Mouse (Mus musculus) lung, embryonic 16.5 days (tissue): ENCODE data around the gene Nicn1. TPM values are rescaled to one million over a fixed set of nuclear protein-coding genes. Genes with fewer than 3 reads are reported as not detected.
"Not testable (repeated sequence)": the region's sequence is repeated elsewhere in the genome, so short reads cannot be mapped to it uniquely, and the experiment has no call there.

ENCODE experiments used
- ATAC-seq: fragments of 200-750 bp; cut with Nextera tagmentation; 2 replicates; pipeline ENCODE4 v1.8.0; 2017; ENCODE audit warnings: low read depth, mild to moderate bottlenecking, moderate library complexity
- H3K27ac ChIP-seq: fragments of 300-500 bp; sonication (generic); 2 replicates; pipeline ENCODE4 v1.5.1; 2014; ENCODE audit warnings: mild to moderate bottlenecking, control low read depth, low read length
- H3K27me3 ChIP-seq: fragments of 300-500 bp; sonication (generic); 2 replicates; pipeline ENCODE4 v1.6.1; 2014; ENCODE audit warnings: low read depth, low read length, mixed read lengths; ENCODE audit not compliant: control insufficient read depth, insufficient read depth
- H3K36me3 ChIP-seq: fragments of 300-500 bp; sonication (generic); 2 replicates; pipeline ENCODE4 v1.6.1; 2014; ENCODE audit warnings: low read length; ENCODE audit not compliant: control insufficient read depth, insufficient read depth
- H3K4me1 ChIP-seq: fragments of 300-500 bp; sonication (generic); replicated peaks from 2 replicates; pipeline ENCODE4 v1.6.1; 2014; ENCODE audit warnings: low read length, mixed read lengths; ENCODE audit not compliant: control insufficient read depth, insufficient read depth
- H3K4me2 ChIP-seq: fragments of 300-500 bp; sonication (generic); 2 replicates; pipeline ENCODE4 v1.6.1; 2014; ENCODE audit warnings: low read depth, low read length, control low read depth
- H3K4me3 ChIP-seq: fragments of 300-500 bp; sonication (generic); 2 replicates; pipeline ENCODE4 v1.5.1; 2014; ENCODE audit warnings: mild to moderate bottlenecking, low read length, control low read depth
- H3K9ac ChIP-seq: fragments of 300-500 bp; sonication (generic); 2 replicates; pipeline ENCODE4 v1.6.1; 2014; ENCODE audit warnings: low read length, control low read depth
- H3K9me3 ChIP-seq: fragments of 300-500 bp; sonication (generic); 2 replicates; pipeline ENCODE4 v1.6.1; 2016; ENCODE audit warnings: low read length; ENCODE audit not compliant: control insufficient read depth
- WGBS: fragments of 180-500 bp; shearing (Covaris S2); extraction: QIAGEN DNeasy Blood & Tissue Kit; methylation state at CpG from one replicate; pipeline ENCODE4 v1.1.7; 2014; 5-methylcytosine and 5-hydroxymethylcytosine counted together
- polyA plus RNA-seq: library from polyadenylated mRNA; unstranded; fragments of >200 nt; fragmentation: Nextera tagmentation; extraction: Ambion mirVana; gene quantifications from 2 replicates; pipeline ENCODE4 v1.2.1, GENCODE M21; 2015

Nicn1 gene
- polyA plus RNA-seq, 1 experiment from 2014 or later = 36.8 TPM

- H3K4me3 ChIP-seq = peak overlapping the region; percentile 95
- peak overlapping the region; percentile 93 for H3K9ac ChIP-seq
- H3K27me3 ChIP-seq = no peaks in the 10 kb centered on the region
- H3K9me3 ChIP-seq = no peaks in the 10 kb centered on the region
- ATAC-seq = peak; percentile 41
- peaks cover 29% of the 10 kb centered on the region for H3K4me1 ChIP-seq
- under 1% methylated on average over 55 of the region's 62 CpGs for WGBS
- H3K27ac ChIP-seq = peak overlapping the region; percentile 97
- H3K4me2 ChIP-seq = peak overlapping the region; percentile 72
- no peaks in the 10 kb centered on the region for H3K36me3 ChIP-seq
These were observed 27.0 kb upstream of the Nicn1 start for GRCm38 (mm10) chr9:108263131-108263681.

DNA sequence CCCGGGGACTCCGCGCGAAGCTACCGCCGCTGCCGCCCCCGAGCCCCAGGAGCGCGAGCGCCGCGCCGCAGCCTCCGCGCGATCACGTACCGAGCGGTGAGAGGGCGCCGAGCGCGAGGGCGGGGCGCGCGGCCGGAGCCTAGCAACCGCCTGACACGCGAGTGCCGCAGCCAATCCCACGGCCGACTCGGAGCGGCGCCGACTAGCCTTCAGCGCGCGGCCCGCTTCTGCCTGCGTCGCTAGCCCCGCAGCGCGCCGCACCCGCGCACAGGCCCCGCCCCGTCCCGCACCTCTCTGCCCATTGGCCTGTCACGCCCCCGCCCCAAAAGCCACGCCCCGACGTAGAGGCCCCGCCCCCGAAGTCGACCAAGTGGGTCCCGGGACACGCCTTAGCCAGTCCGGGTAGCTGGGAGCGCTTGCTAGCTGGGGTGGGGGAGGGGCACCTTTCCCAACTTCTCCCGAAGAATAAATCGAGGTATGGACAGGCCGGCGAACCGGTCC, 26.5 kb upstream of the Nicn1 start, which contains the start of gene Dag1:
Dag1 (minus strand) TSS at position 269 of the 501 bp plus-strand sequence.
- WGBS = under 1% methylated on average over 52 of the region's 71 CpGs
- H3K27ac ChIP-seq = peak within 1 kb of the TSS; percentile 97
- peak within 1 kb of the TSS; percentile 93 for H3K9ac ChIP-seq
- H3K4me1 ChIP-seq = peaks cover 29% of the 10 kb centered on the region
- ATAC-seq = peak; percentile 97
- no peaks in the 10 kb centered on the region for H3K36me3 ChIP-seq
- peak within 1 kb of the TSS; percentile 95 for H3K4me3 ChIP-seq
- no peaks in the 10 kb centered on the region for H3K27me3 ChIP-seq
- H3K9me3 ChIP-seq = no peaks in the 10 kb centered on the region
- peak within 1 kb of the TSS; percentile 72 for H3K4me2 ChIP-seq

DNA sequence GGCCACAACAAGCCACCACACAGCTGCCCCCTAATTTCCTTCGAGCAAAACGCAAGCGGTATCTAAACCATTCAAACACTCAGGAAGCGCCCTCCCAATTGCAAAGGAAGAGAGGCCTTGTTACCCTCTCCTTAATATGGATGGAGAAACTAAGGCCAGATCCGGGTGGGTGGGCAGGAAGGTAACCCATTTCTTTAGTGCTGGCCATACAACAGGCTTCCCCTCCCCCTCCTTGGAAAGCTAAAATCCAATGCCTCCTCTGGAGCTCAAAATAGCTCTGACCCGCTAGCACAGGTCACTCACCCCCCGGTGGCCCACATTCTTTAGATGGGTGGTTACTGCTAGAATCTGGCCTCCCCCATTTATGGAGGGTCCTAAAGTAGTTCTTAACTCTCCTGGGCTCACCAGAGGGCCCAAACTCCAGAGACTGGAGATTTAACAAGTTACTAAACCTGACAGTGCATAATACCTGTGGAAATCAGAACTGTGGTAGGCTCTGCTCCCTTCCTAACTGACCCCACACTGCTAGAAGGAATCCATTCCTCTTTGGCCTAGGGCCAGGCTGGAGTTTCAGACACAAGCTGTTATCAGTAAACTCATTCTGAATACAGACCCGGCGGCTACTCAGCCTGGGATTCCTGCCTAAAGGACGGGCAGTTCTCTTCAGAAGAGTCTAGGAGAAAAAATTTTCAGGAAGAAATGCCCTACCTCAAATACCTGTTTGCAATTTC, 25.9 kb upstream of the Nicn1 start:
- H3K4me1 ChIP-seq = peaks cover 29% of the 10 kb centered on the region
- no peaks in the 10 kb centered on the region for H3K9me3 ChIP-seq
- 6% methylated on average over 10 of the region's 10 CpGs for WGBS
- H3K27me3 ChIP-seq = no peaks in the 10 kb centered on the region
- peak overlapping the region; percentile 72 for H3K4me2 ChIP-seq
- peak overlapping the region; percentile 58 for H3K9ac ChIP-seq
- H3K4me3 ChIP-seq = peak overlapping the region; percentile 95
- H3K36me3 ChIP-seq = no peaks in the 10 kb centered on the region
- peak overlapping the region; percentile 97 for H3K27ac ChIP-seq
- peak; percentile 28 for ATAC-seq

GRCm38 (mm10) chr9:108266261-108266935, 23.8 kb upstream of the Nicn1 start:
- H3K4me2 ChIP-seq = no peak overlapping the region
- peak overlapping the region; percentile 3; the same call in 1 of the 2 replicates for H3K27ac ChIP-seq
- no peak overlapping the region for H3K4me3 ChIP-seq
- no peak overlapping the region for H3K9ac ChIP-seq
- peaks cover 30% of the 10 kb centered on the region for H3K4me1 ChIP-seq
- H3K27me3 ChIP-seq = no peaks in the 10 kb centered on the region
- WGBS = 35% methylated on average over 10 of the region's 10 CpGs
- no peak for ATAC-seq
- no peaks in the 10 kb centered on the region for H3K36me3 ChIP-seq
- H3K9me3 ChIP-seq = no peaks in the 10 kb centered on the region

DNA sequence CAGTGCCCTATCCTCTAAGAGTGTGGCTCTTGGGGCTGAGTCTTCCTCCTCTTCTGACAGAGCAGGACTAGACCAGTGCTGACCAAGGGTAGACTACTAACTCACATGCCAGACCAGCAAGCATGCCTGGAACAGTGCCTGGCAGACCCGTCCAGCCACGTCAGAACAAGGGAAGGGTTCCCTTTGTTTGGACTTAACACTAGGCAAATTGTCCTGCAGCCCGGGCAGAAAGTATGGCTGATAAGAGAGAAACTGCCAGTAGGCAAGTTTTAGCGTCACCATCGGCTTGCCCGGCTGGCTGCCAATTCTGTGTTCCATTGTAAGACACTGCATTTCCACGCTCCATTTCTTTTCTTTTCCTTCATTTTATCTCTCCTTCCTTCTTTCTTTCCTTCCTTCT, 22.5 kb upstream of the Nicn1 start:
- H3K4me3 ChIP-seq = no peak overlapping the region
- no peak overlapping the region for H3K4me2 ChIP-seq
- no peaks in the 10 kb centered on the region for H3K36me3 ChIP-seq
- no peak for ATAC-seq
- no peaks in the 10 kb centered on the region for H3K9me3 ChIP-seq
- no peaks in the 10 kb centered on the region for H3K27me3 ChIP-seq
- peaks cover 32% of the 10 kb centered on the region for H3K4me1 ChIP-seq
- no peak overlapping the region for H3K9ac ChIP-seq
- peak overlapping the region; percentile 51 for H3K27ac ChIP-seq
- WGBS = 43% methylated on average over 7 of the region's 7 CpGs

GRCm38 (mm10) chr9:108268701-108269100, 21.5 kb upstream of the Nicn1 start:
- not testable (repeated sequence) for H3K27ac ChIP-seq, H3K4me3 ChIP-seq, H3K36me3 ChIP-seq, H3K9me3 ChIP-seq, H3K9ac ChIP-seq, H3K27me3 ChIP-seq, H3K4me2 ChIP-seq, ATAC-seq
- peaks cover 38% of the 10 kb centered on the region for H3K4me1 ChIP-seq
- 75% methylated on average over 6 of the region's 7 CpGs for WGBS

GRCm38 (mm10) chr9:108271941-108272340, 18.3 kb upstream of the Nicn1 start:
- no peak overlapping the region for H3K9ac ChIP-seq
- H3K36me3 ChIP-seq = no peaks in the 10 kb centered on the region
- no peaks in the 10 kb centered on the region for H3K27me3 ChIP-seq
- WGBS = 10% methylated on average over 2 of the region's 2 CpGs
- no peak overlapping the region for H3K4me2 ChIP-seq
- H3K9me3 ChIP-seq = no peaks in the 10 kb centered on the region
- peaks cover 32% of the 10 kb centered on the region for H3K4me1 ChIP-seq
- no peak for ATAC-seq
- no peak overlapping the region for H3K4me3 ChIP-seq
- H3K27ac ChIP-seq = no peak overlapping the region; the same call in 1 of the 2 replicates

DNA sequence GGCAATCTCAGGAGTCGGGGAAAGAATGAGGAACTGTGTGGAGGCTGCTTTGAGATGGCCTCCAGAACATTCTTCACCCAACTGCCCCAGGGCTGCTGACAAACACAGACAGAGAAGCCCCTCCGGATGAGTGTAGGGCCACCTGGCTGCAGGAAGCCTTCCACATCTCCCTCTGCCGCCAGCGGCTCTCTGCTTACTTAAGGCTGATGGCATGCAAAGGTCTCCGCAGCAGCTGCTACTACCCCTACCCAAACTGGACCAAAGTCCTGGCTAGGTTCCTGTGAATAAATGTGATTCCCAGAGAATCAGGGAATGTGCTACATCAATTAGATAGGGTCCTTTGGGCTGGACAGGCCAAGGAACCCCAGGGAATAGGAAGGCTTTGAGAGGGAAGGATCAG, 17.5 kb upstream of the Nicn1 start:
- ATAC-seq = 0 out of 2 replicates have a peak, but pooled peaks have one; percentile 9
- no peak overlapping the region for H3K4me3 ChIP-seq
- no peak overlapping the region for H3K9ac ChIP-seq
- H3K9me3 ChIP-seq = no peaks in the 10 kb centered on the region
- no peak overlapping the region for H3K4me2 ChIP-seq
- no peaks in the 10 kb centered on the region for H3K36me3 ChIP-seq
- peaks cover 27% of the 10 kb centered on the region for H3K4me1 ChIP-seq
- 44% methylated on average over 5 of the region's 5 CpGs for WGBS
- no peaks in the 10 kb centered on the region for H3K27me3 ChIP-seq
- H3K27ac ChIP-seq = peak overlapping the region; percentile 70

DNA sequence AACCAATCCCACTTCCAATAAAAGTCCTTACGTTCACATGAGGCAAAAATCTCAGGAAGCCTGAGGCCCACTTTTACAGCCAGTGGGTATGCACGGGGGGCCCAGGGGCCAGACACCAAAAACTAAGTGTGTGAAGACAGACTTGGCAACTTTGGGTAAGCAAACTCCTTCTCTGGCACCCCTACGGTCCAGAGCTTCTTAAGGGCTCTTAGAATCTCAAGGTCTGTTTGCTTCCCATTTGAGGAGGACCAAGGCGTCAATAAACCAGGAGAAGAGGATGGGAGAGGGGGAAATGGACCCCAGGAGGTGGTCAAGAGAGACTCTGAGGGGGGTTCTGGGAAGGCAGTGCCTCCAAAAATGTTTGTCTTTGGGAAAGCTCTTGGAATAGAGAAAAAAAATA, 16.7 kb upstream of the Nicn1 start:
- Histone ChIP-seq H3K4me3 (no peak overlapping the region), H3K27ac (peak overlapping the region; percentile 70)

More for the DNA sequence above, 16.7 kb upstream of the Nicn1 start:
- H3K9me3 ChIP-seq = no peaks in the 10 kb centered on the region
- peak; percentile 40; the same call in 1 of the 2 replicates for ATAC-seq
- 31% methylated on average over 4 of the region's 4 CpGs for WGBS
- H3K4me2 ChIP-seq = no peak overlapping the region
- peaks cover 26% of the 10 kb centered on the region for H3K4me1 ChIP-seq
- no peaks in the 10 kb centered on the region for H3K36me3 ChIP-seq
- no peaks in the 10 kb centered on the region for H3K27me3 ChIP-seq
- no peak overlapping the region for H3K9ac ChIP-seq
